Mouse (Mus musculus): ENCODE measurements around the gene Kdf1. TPM values are rescaled to one million over a fixed set of nuclear protein-coding genes. Genes with fewer than 3 reads are reported as not detected.

The Kdf1 gene
- polyA plus RNA-seq, 1 experiment = 3.4 TPM

GRCm38 (mm10) chr4:133574843-133575202 lies 56.1 kb downstream of the Kdf1 start:
- Histone ChIP-seq H3K27ac (ENCODE audit: control insufficient read depth, insufficient read depth, low read depth, low read length) (peak overlapping the region; percentile 91), H3K36me3 (ENCODE audit: control insufficient read depth, insufficient read depth, low read length) (peaks cover 4% of the 10 kb centered on the region; the same call in 1 of the 2 replicates), H3K4me3 (ENCODE audit: control insufficient read depth, low read depth, low read length) (peak overlapping the region; percentile 90), H3K4me1 (ENCODE audit: control insufficient read depth, insufficient read depth, low read length) (peaks cover 12% of the 10 kb centered on the region), H3K27me3 (ENCODE audit: control insufficient read depth, insufficient read depth, low read length) (no peaks in the 10 kb centered on the region)
- TF ChIP-seq CTCF (IDR thresholded peaks at IDR 0.05; ENCODE audit: control insufficient read depth, insufficient read depth, insufficient replicate concordance, low read depth, low read length) = no peak
- TF ChIP-seq POLR2A (IDR thresholded peaks at IDR 0.05; ENCODE audit: control insufficient read depth, low read depth, low read length) = no peak

GRCm38 (mm10) chr4:133577983-133578382 lies 59.2 kb downstream of the Kdf1 start:
- no peak overlapping the region for H3K4me3 ChIP-seq (ENCODE audit: control insufficient read depth, low read depth, low read length)
- TF ChIP-seq POLR2A (IDR thresholded peaks at IDR 0.05; ENCODE audit: control insufficient read depth, low read depth, low read length) (no peak), CTCF (IDR thresholded peaks at IDR 0.05; ENCODE audit: control insufficient read depth, insufficient read depth, insufficient replicate concordance, low read depth, low read length) (no peak)
- peaks cover 4% of the 10 kb centered on the region; the same call in 1 of the 2 replicates for H3K36me3 ChIP-seq (ENCODE audit: control insufficient read depth, insufficient read depth, low read length)
- no peak overlapping the region for H3K27ac ChIP-seq (ENCODE audit: control insufficient read depth, insufficient read depth, low read depth, low read length)
- no peaks in the 10 kb centered on the region for H3K27me3 ChIP-seq (ENCODE audit: control insufficient read depth, insufficient read depth, low read length)
- H3K4me1 ChIP-seq (ENCODE audit: control insufficient read depth, insufficient read depth, low read length) = peaks cover 3% of the 10 kb centered on the region

Other genes with a start within 250 kb of the Kdf1 start
- gene Tmem222, start 241.2 kb upstream of the Kdf1 start, polyA plus RNA-seq (2012; rRNA removed) = 48.5 and 50.1 TPM in 2 replicates
- gene Wdtc1, start 165.5 kb upstream of the Kdf1 start, polyA plus RNA-seq (2012; rRNA removed) = 323 and 338 TPM in 2 replicates
- gene Slc9a1, start 149.3 kb upstream of the Kdf1 start, polyA plus RNA-seq (2012; rRNA removed) = 48.4 and 59.6 TPM in 2 replicates
- 35.7 and 45.4 TPM in 2 replicates for gene Tent5b, start 38.8 kb upstream of the Kdf1 start, polyA plus RNA-seq (2012; rRNA removed)
- gene Trnp1, start 20.4 kb upstream of the Kdf1 start, polyA plus RNA-seq (2012; rRNA removed) = 1.3 and 2.0 TPM in 2 replicates
- 83.0 and 104 TPM in 2 replicates for gene Nudc, start 27.0 kb downstream of the Kdf1 start, polyA plus RNA-seq (2012; rRNA removed)
- gene Nr0b2, start 34.4 kb downstream of the Kdf1 start, polyA plus RNA-seq (2012; rRNA removed) = 0.42 and 0.51 TPM in 2 replicates
- 4.9 and 5.7 TPM in 2 replicates for gene Gpatch3, start 55.8 kb downstream of the Kdf1 start, polyA plus RNA-seq (2012; rRNA removed)
- 30.9 and 37.4 TPM in 2 replicates for gene Gpn2, start 65.4 kb downstream of the Kdf1 start, polyA plus RNA-seq (2012; rRNA removed)
- 0.81 and 1.1 TPM in 2 replicates for gene Sfn, start 83.2 kb downstream of the Kdf1 start, polyA plus RNA-seq (2012; rRNA removed)
- gene Zdhhc18, start 131.2 kb downstream of the Kdf1 start, polyA plus RNA-seq (2012; rRNA removed) = 4.2 and 4.5 TPM in 2 replicates
- 8.7 and 8.9 TPM in 2 replicates for gene Pigv, start 153.7 kb downstream of the Kdf1 start, polyA plus RNA-seq (2012; rRNA removed)
- 33.9 and 36.4 TPM in 2 replicates for gene Arid1a, start 237.8 kb downstream of the Kdf1 start, polyA plus RNA-seq (2012; rRNA removed)